Mouse (Mus musculus) E14TG2a.4 (cell line): ENCODE data around the gene Tacc2.

Experiments
- CTCF ChIP-seq: conservative IDR thresholded peaks from 2 replicates; pipeline ENCODE4 v1.5.1; 2014; ENCODE audit warnings: low read length
- NANOG ChIP-seq: IDR thresholded peaks from 2 replicates; pipeline ENCODE4 v1.6.1; 2014; ENCODE audit warnings: borderline replicate concordance, low read length, mixed read lengths
- POU5F1 ChIP-seq: IDR thresholded peaks from 2 replicates; pipeline ENCODE4 v1.6.1; 2014; ENCODE audit warnings: low read length, borderline replicate concordance

DNA sequence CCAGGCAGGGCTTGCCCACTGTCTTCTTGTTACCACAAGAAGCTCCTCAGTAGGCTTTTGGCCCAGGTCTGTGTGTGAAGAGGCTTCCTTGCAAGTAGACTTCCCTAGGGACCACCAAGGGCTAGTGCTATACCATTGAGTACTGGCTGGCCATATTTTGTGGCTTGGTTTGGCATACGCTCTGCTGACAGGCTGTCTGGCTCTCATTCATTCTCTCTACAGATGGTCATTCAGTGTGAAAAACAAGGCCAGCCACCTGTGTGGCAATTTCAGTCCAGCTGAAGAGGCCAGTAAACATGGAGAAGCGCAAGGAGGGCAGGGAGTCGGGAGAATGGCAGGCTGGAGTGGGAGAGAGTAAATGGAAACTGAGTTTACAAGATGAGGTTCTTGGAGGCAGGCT, 138.2 kb downstream of the Tacc2 start:
- TF ChIP-seq CTCF, result no peak
- no peak for TF ChIP-seq NANOG
- TF ChIP-seq POU5F1, result no peak
